In genomic region chr11:120517147-120517546, GRCm38 (mm10) we compare ENCODE assay signal across 33 mouse cellular contexts. TPM values are rescaled to one million over a fixed set of nuclear protein-coding genes. Genes with fewer than 3 reads are reported as not detected.
"Had no signal": no experiment of that assay in that cellular context is flagged by ENCODE, and none has a peak within 500 bp of the region (broad histone marks: within the 10 kb centered on the region; RNA-seq: fewer than 3 reads in every experiment).

No protein-coding gene starts in this region.

- H3K27me3 ChIP-seq: limb, embryonic 12.5 days; limb, embryonic 13.5 days; limb, embryonic 15.5 days; liver, embryonic 13.5 days; liver, embryonic 15.5 days; lung, embryonic 15.5 days; midbrain, embryonic 13.5 days; midbrain, embryonic 15.5 days; neural tube, embryonic 12.5 days had no signal

- DNase-seq: left cerebral cortex, postnatal 4 days; liver; liver, embryonic 13.5 days; liver, postnatal 0 days; lung, adult 18-20 months; lung, adult 2 months; lung, embryonic 14.5 days; lung, postnatal 10 days; lung, postnatal 14 days; lung, postnatal 36 days; midbrain, embryonic 14.5 days had no signal

- H3K4me1 ChIP-seq: midbrain, embryonic 12.5 days; midbrain, embryonic 13.5 days; midbrain, embryonic 15.5 days had no signal

- H3K36me3 ChIP-seq: limb, embryonic 10.5 days; limb, embryonic 12.5 days; limb, embryonic 13.5 days; limb, embryonic 15.5 days; liver, embryonic 12.5 days; liver, embryonic 13.5 days; liver, embryonic 15.5 days; lung, embryonic 15.5 days; midbrain, embryonic 10.5 days; midbrain, embryonic 12.5 days; midbrain, embryonic 13.5 days; midbrain, embryonic 15.5 days; neural tube, embryonic 12.5 days had no signal

- H3K4me3 ChIP-seq: limb, embryonic 10.5 days; limb, embryonic 12.5 days; limb, embryonic 13.5 days; limb, embryonic 15.5 days; liver, embryonic 12.5 days; liver, embryonic 13.5 days; liver, embryonic 15.5 days; lung, embryonic 15.5 days; midbrain, embryonic 10.5 days; midbrain, embryonic 12.5 days; midbrain, embryonic 13.5 days; midbrain, embryonic 15.5 days; myocyte; neural tube, embryonic 12.5 days had no signal

- H3K9me3 ChIP-seq: limb, embryonic 10.5 days; limb, embryonic 12.5 days; limb, embryonic 13.5 days; limb, embryonic 15.5 days; liver, embryonic 12.5 days; liver, embryonic 13.5 days; liver, embryonic 15.5 days; lung, embryonic 15.5 days; midbrain, embryonic 10.5 days; midbrain, embryonic 12.5 days; midbrain, embryonic 13.5 days; midbrain, embryonic 15.5 days; neural tube, embryonic 12.5 days had no signal

- H3K27ac ChIP-seq: limb, embryonic 10.5 days; limb, embryonic 12.5 days; limb, embryonic 13.5 days; limb, embryonic 15.5 days; liver, embryonic 14.5 days; midbrain, embryonic 10.5 days; midbrain, embryonic 12.5 days; midbrain, embryonic 13.5 days; midbrain, embryonic 15.5 days; neural tube, embryonic 12.5 days had no signal

- H3K9ac ChIP-seq: limb, embryonic 12.5 days; limb, embryonic 13.5 days; limb, embryonic 15.5 days; liver, embryonic 12.5 days; liver, embryonic 13.5 days; liver, embryonic 14.5 days; liver, embryonic 15.5 days; liver, postnatal 0 days; lung, embryonic 14.5 days; lung, embryonic 15.5 days; midbrain, embryonic 12.5 days; midbrain, embryonic 13.5 days; midbrain, embryonic 15.5 days; neural tube, embryonic 12.5 days had no signal

- H3K4me2 ChIP-seq: limb, embryonic 12.5 days; limb, embryonic 13.5 days; limb, embryonic 15.5 days; liver, embryonic 11.5 days; liver, embryonic 12.5 days; liver, embryonic 13.5 days; lung, embryonic 14.5 days; lung, embryonic 15.5 days; midbrain, embryonic 11.5 days; midbrain, embryonic 12.5 days; midbrain, embryonic 13.5 days; midbrain, embryonic 15.5 days; neural tube, embryonic 12.5 days had no signal

- ATAC-seq: liver, embryonic 12.5 days; liver, postnatal 0 days; lung, postnatal 0 days; midbrain, embryonic 13.5 days; midbrain, embryonic 15.5 days; midbrain, embryonic 16.5 days had no signal

RNA-seq across cellular contexts. Expression of gene Gcgr, which starts 13.4 kb away (rescaled TPM):
- polyA plus RNA-seq: midbrain, embryonic 11.5 days had no signal

RNA-seq across cellular contexts. Expression of gene Ppp1r27, which starts 33.8 kb away (rescaled TPM):
- polyA plus RNA-seq: limb, embryonic 12.5 days; liver, adult 2 months; liver, embryonic 11.5 days; liver, embryonic 12.5 days; liver, embryonic 14.5 days; lung, embryonic 14.5 days; lung, postnatal 0 days; macrophage; midbrain, embryonic 10.5 days; midbrain, embryonic 11.5 days; midbrain, embryonic 12.5 days; midbrain, embryonic 13.5 days; midbrain, embryonic 14.5 days; midbrain, embryonic 15.5 days; midbrain, embryonic 16.5 days; midbrain, postnatal 0 days; neural tube, embryonic 11.5 days; neural tube, embryonic 12.5 days had no signal
